Mouse (Mus musculus): ENCODE results near the gene Rps6ka1. TPM values are rescaled to one million over a fixed set of nuclear protein-coding genes. Genes with fewer than 3 reads are reported as not detected.

Gene Rps6ka1
- 12.1 and 14.2 TPM in 2 replicates for polyA plus RNA-seq (2015; fragmentation: Nextera tagmentation; extraction: Ambion mirVana)

GRCm38 (mm10) chr4:133887672-133888453 lies at the start of gene Rps6ka1:
Gene Rps6ka1 (minus strand): TSS chr4:133887797.

Other genes with a start within 250 kb of the Rps6ka1 start
- gene Zdhhc18, start 237.6 kb downstream of the Rps6ka1 start, polyA plus RNA-seq (2015; fragmentation: Nextera tagmentation; extraction: Ambion mirVana), result 1.8 and 2.5 TPM in 2 replicates
- gene Pigv, start 215.2 kb downstream of the Rps6ka1 start, polyA plus RNA-seq (2015; fragmentation: Nextera tagmentation; extraction: Ambion mirVana), result 16.0 and 16.2 TPM in 2 replicates
- gene Arid1a, start 131.0 kb downstream of the Rps6ka1 start, polyA plus RNA-seq (2015; fragmentation: Nextera tagmentation; extraction: Ambion mirVana), result 10.8 and 11.7 TPM in 2 replicates
- gene Hmgn2, start 80.9 kb upstream of the Rps6ka1 start, polyA plus RNA-seq (2015; fragmentation: Nextera tagmentation; extraction: Ambion mirVana), result 556 and 655 TPM in 2 replicates
- gene Dhdds, start 113.1 kb upstream of the Rps6ka1 start, polyA plus RNA-seq (2015; fragmentation: Nextera tagmentation; extraction: Ambion mirVana), result 22.6 and 23.7 TPM in 2 replicates
- 0.04 TPM in 1 of 2 replicates, not detected in the other for gene Lin28a, start 131.0 kb upstream of the Rps6ka1 start, polyA plus RNA-seq (2015; fragmentation: Nextera tagmentation; extraction: Ambion mirVana)
- gene Zfp683, start 166.0 kb upstream of the Rps6ka1 start, polyA plus RNA-seq (2015; fragmentation: Nextera tagmentation; extraction: Ambion mirVana), result not detected in 2 replicates
- 9.6 and 12.5 TPM in 2 replicates for gene Crybg2, start 173.0 kb upstream of the Rps6ka1 start, polyA plus RNA-seq (2015; fragmentation: Nextera tagmentation; extraction: Ambion mirVana)
- 10.4 and 33.2 TPM in 2 replicates for gene Cd52, start 207.3 kb upstream of the Rps6ka1 start, polyA plus RNA-seq (2015; fragmentation: Nextera tagmentation; extraction: Ambion mirVana)
- gene Ubxn11, start 214.8 kb upstream of the Rps6ka1 start, polyA plus RNA-seq (2015; fragmentation: Nextera tagmentation; extraction: Ambion mirVana), result 0.89 and 2.1 TPM in 2 replicates
- 314 and 368 TPM in 2 replicates for gene Sh3bgrl3, start 241.0 kb upstream of the Rps6ka1 start, polyA plus RNA-seq (2015; fragmentation: Nextera tagmentation; extraction: Ambion mirVana)